Mouse (Mus musculus) hindbrain, embryonic 14.5 days (tissue): ENCODE results near the gene Rubcn. TPM values are rescaled to one million over a fixed set of nuclear protein-coding genes. Genes with fewer than 3 reads are reported as not detected.

Source experiments
- ATAC-seq: fragments of 200-750 bp; cut with Nextera tagmentation; 2 replicates; pipeline ENCODE4 v1.8.0; 2017; ENCODE audit warnings: moderate number of reproducible peaks, mild to moderate bottlenecking, moderate TSS enrichment, moderate library complexity; ENCODE audit not compliant: low FRiP score
- DNase-seq: peaks from one replicate; pipeline ENCODE4 v3.0.0-alpha.2; 2015; ENCODE audit warnings: low spot score
- H3K27ac ChIP-seq: fragments of 300-500 bp; sonication (generic); 2 replicates; pipeline ENCODE4 v1.5.1; 2014; ENCODE audit warnings: mild to moderate bottlenecking, moderate library complexity
- H3K27me3 ChIP-seq: fragments of 300-500 bp; sonication (generic); 2 replicates; pipeline ENCODE4 v1.6.1; 2014; ENCODE audit warnings: mild to moderate bottlenecking, low read length, mixed read lengths; ENCODE audit not compliant: control insufficient read depth, insufficient read depth
- H3K36me3 ChIP-seq: fragments of 300-500 bp; sonication (generic); replicated peaks from 2 replicates; pipeline ENCODE4 v1.6.1; 2014; ENCODE audit not compliant: control insufficient read depth, insufficient read depth
- H3K4me1 ChIP-seq: fragments of 300-500 bp; sonication (generic); replicated peaks from 2 replicates; pipeline ENCODE4 v1.6.1; 2014; ENCODE audit warnings: antibody characterized with exemption, low read length, mixed read lengths; ENCODE audit not compliant: control insufficient read depth, insufficient read depth
- H3K4me2 ChIP-seq: fragments of 300-500 bp; sonication (generic); replicated peaks from 2 replicates; pipeline ENCODE4 v1.6.1; 2014; ENCODE audit warnings: mild to moderate bottlenecking, moderate library complexity
- H3K4me3 ChIP-seq: fragments of 300-500 bp; sonication (generic); replicated peaks from 2 replicates; pipeline ENCODE4 v1.5.1; 2014; ENCODE audit warnings: mild to moderate bottlenecking, low read length
- H3K9ac ChIP-seq: fragments of 300-500 bp; sonication (generic); 2 replicates; pipeline ENCODE4 v1.6.1; 2014
- H3K9me3 ChIP-seq: fragments of 300-500 bp; sonication (generic); 2 replicates; pipeline ENCODE4 v1.6.1; 2016; ENCODE audit warnings: low read length; ENCODE audit not compliant: control insufficient read depth
- WGBS: fragments of 180-500 bp; shearing (Covaris S2); extraction: QIAGEN DNeasy Blood & Tissue Kit; methylation state at CpG from one replicate; pipeline ENCODE4 v1.1.7; 2014; 5-methylcytosine and 5-hydroxymethylcytosine counted together
- polyA plus RNA-seq: library from polyadenylated mRNA; unstranded; fragments of >200 nt; fragmentation: Nextera tagmentation; extraction: Ambion mirVana; gene quantifications from 2 replicates; pipeline ENCODE4 v1.2.1, GENCODE M21; 2014

Gene Rubcn
- polyA plus RNA-seq, 1 experiment from 2014 or later: 34.2 TPM

DNA sequence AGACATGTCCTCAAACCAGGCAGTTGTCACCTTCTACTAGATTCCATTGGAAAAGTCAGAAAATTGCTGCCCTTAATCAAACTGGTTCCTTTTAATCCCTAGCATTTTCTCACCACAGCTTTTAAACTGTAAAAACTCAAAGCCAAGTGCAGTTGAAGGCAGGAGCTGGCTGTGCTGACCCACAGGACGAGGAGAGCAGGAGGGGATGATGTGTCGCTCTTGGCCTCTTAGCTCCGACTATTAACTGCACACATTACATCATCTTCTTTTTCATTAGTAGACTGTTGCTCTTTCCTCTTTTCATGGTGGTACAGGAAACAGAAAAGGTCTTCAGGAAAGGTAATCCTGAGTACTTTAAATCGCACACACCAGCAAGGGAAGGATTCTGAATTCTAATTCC, 19.2 kb downstream of the Rubcn start:
- no peak overlapping the region for H3K27ac ChIP-seq
- H3K9ac ChIP-seq: no peak overlapping the region
- DNase-seq (no peak), ATAC-seq (no peak)
- H3K27me3 ChIP-seq: no peaks in the 10 kb centered on the region
- H3K36me3 ChIP-seq: peaks cover 24% of the 10 kb centered on the region
- H3K4me2 ChIP-seq: no peak overlapping the region
- WGBS: 84% methylated on average over 4 of the region's 4 CpGs
- H3K4me3 ChIP-seq: no peak overlapping the region
- H3K9me3 ChIP-seq: no peaks in the 10 kb centered on the region
- H3K4me1 ChIP-seq: no peaks in the 10 kb centered on the region

DNA sequence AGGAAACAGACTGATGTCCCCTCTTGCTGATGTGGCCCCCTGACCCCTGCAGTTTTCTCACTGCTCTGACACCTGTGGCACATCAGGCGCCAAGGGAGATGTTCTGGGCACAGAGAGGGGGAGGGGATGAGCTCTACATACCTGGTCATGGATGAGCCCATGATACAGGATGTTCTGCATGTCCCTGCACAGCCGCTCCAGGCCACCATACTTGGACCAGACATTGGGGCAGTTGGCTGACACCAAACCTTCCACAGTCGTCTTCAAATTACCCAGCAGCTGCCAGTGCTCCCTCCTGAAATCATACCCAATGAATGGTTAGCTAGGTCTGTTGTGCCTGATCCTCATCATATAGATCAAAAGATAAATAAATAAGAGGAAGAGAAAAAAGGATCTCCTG, 20.8 kb downstream of the Rubcn start:
- H3K9me3 ChIP-seq: no peaks in the 10 kb centered on the region
- H3K4me3 ChIP-seq: no peak overlapping the region
- WGBS: 94% methylated on average over 3 of the region's 3 CpGs
- H3K27ac ChIP-seq: no peak overlapping the region
- no peaks in the 10 kb centered on the region for H3K27me3 ChIP-seq
- no peaks in the 10 kb centered on the region for H3K4me1 ChIP-seq
- DNase-seq: no peak
- ATAC-seq: no peak
- no peak overlapping the region for H3K9ac ChIP-seq
- H3K4me2 ChIP-seq: no peak overlapping the region
- peaks cover 29% of the 10 kb centered on the region for H3K36me3 ChIP-seq

DNA sequence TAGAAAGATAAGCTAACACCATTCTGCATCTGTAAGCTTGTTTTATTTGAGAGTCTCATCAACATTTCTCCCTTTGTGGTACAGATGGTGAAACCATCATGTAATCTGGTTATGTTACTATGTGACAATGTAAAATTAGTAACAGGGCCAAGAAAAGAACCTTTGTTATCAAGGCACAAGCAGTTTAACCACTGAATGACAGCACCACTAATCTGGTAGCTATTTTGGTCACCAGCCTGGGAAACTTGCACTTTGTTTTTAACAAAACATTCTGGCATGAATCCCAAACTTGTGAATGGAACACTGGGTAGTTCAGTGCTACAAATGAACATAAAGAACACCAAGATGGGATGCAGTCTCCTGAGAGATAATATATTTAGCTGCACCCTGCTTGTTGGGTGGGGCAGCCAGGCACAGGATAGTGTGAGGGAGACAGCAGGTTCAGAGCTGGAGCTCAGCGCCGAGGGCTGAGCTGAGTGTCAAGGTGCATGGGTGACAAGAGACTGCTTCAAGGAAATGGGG, 23.5 kb downstream of the Rubcn start:
- H3K9me3 ChIP-seq: no peaks in the 10 kb centered on the region
- 64% methylated on average over 2 of the region's 2 CpGs for WGBS

GRCm38 (mm10) chr16:32853492-32854049, 24.0 kb downstream of the Rubcn start:
- Histone ChIP-seq H3K4me1 (no peaks in the 10 kb centered on the region), H3K4me3 (no peak overlapping the region), H3K27ac (no peak overlapping the region), H3K27me3 (no peaks in the 10 kb centered on the region), H3K4me2 (no peak overlapping the region), H3K36me3 (peaks cover 32% of the 10 kb centered on the region), H3K9ac (no peak overlapping the region), H3K9me3 (no peaks in the 10 kb centered on the region)
- 83% methylated on average over 13 of the region's 13 CpGs for WGBS
- no peak for DNase-seq
- ATAC-seq: no peak

More for the DNA sequence above, 23.5 kb downstream of the Rubcn start:
- Histone ChIP-seq H3K4me1 (no peaks in the 10 kb centered on the region), H3K9ac (no peak overlapping the region), H3K27ac (no peak overlapping the region), H3K4me2 (no peak overlapping the region), H3K36me3 (peaks cover 27% of the 10 kb centered on the region), H3K4me3 (no peak overlapping the region), H3K27me3 (no peaks in the 10 kb centered on the region)
- DNase-seq (no peak), ATAC-seq (no peak)

DNA sequence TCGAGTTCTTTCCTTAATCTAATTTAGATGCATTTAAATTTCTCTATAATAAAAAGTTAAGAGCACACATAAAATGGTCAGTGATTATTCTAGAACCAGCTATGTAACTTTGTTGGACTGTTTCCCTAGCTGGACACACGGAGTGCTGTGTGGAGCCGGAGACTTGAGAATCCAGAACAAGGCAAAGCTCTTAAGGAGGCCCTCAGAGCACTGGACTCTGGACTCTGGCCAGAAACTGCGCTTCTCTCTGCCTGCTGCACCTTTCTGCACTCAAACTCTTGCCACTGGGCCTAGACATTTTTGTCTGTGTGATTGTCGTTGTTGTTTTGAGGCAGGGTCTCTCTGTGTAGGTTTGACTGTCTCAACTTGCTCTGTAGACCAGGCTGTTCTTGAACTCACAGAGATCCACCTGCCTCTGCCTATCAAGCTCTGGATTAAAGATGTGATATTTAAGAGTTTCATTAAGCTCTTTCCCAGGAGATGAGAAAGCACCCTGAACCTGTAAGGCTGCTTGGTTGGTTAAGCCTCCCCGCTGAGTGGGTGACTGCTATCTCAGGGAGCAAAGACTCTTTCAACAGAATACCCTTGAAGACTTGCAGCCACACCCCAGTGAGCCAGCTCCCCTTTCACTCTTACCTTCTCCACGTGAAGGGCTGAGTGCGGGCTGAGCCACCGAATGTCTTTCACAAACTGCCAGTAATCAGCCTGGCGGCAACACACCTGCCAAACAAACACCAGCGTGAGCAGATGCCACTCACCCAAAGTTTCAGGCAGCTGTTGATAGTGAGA, 28.3 kb downstream of the Rubcn start:
- DNase-seq: no peak
- WGBS: 94% methylated on average over 11 of the region's 11 CpGs

DNA sequence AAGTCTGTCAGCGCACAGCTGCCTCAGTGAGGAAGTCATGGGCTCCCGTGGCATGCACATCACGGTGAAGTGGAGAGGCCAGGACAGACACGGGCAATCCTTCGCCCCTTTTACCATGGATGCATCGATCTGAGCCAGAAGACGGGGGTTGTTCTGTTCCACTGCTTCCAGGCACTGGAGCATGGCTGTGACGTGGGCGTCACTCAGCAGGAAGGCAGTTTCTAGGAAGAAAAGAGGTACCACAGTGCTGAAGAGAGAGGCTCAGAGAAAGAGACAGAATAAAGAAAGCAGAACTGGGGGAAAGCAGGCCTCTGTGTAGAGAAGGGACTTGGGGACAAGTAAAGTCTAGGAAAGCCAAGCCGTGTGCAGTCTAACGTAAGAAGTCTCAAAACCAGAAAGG, 30.5 kb downstream of the Rubcn start:
- H3K36me3 ChIP-seq: peaks cover 74% of the 10 kb centered on the region

More for the DNA sequence above, 28.3 kb downstream of the Rubcn start:
- H3K9ac ChIP-seq: no peak overlapping the region
- H3K36me3 ChIP-seq: peaks cover 61% of the 10 kb centered on the region
- H3K27me3 ChIP-seq: no peaks in the 10 kb centered on the region
- no peak overlapping the region for H3K4me3 ChIP-seq
- H3K9me3 ChIP-seq: no peaks in the 10 kb centered on the region
- H3K27ac ChIP-seq: no peak overlapping the region
- no peak overlapping the region for H3K4me2 ChIP-seq
- no peak for ATAC-seq
- no peaks in the 10 kb centered on the region for H3K4me1 ChIP-seq

DNA sequence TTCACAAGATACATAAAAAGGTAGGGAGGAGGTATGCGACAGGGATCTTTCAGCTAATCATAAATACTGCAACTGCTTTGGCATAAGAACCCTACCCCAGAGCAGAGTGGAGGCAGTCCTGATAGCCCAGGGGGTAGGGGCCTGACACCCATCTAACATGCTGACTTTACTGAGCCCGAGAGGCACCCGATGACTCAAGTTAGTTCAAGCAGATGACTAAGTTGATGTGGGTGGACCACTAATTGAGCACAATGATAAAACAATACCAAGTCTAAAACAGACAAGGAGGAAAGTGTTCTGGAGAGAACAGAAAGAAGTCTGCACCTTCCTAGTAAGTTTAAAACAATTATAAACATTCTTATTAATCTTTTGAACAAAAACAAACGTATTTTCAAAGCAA, 46.1 kb downstream of the Rubcn start:
- WGBS: 91% methylated on average over 4 of the region's 4 CpGs

More for the DNA sequence above, 30.5 kb downstream of the Rubcn start:
- Histone ChIP-seq H3K4me2 (no peak overlapping the region), H3K9ac (no peak overlapping the region), H3K27me3 (no peaks in the 10 kb centered on the region), H3K9me3 (no peaks in the 10 kb centered on the region), H3K4me1 (no peaks in the 10 kb centered on the region), H3K27ac (no peak overlapping the region), H3K4me3 (no peak overlapping the region)
- 90% methylated on average over 11 of the region's 11 CpGs for WGBS
- DNase-seq (no peak), ATAC-seq (no peak)

DNA sequence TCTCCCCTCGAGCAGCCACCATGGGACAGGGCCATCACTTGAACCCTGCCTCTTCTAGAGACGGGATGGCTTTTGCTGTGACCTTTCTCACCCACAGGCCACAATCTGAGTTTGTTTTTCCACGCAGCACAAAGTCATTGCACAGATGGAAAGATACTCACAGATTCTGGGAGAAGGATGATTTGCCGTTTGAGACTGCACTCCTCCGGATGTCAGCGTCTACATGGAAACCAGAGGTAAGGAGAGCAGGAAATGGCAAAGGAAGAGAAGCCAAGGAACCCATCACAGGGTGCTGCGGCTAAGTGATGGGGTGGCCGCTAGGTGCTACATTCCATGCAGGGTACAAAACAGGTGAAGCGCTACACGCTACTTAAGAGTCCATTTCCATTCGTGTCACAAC, 48.5 kb downstream of the Rubcn start:
- WGBS: 91% methylated on average over 11 of the region's 11 CpGs
- ATAC-seq: no peak
- peaks cover 65% of the 10 kb centered on the region for H3K36me3 ChIP-seq

More for the DNA sequence above, 46.1 kb downstream of the Rubcn start:
- no peak overlapping the region for H3K27ac ChIP-seq
- H3K9ac ChIP-seq: no peak overlapping the region
- H3K27me3 ChIP-seq: no peaks in the 10 kb centered on the region
- no peak overlapping the region for H3K4me2 ChIP-seq
- no peak overlapping the region for H3K4me3 ChIP-seq
- H3K9me3 ChIP-seq: no peaks in the 10 kb centered on the region
- DNase-seq: no peak
- ATAC-seq: no peak
- peaks cover 67% of the 10 kb centered on the region for H3K36me3 ChIP-seq
- no peaks in the 10 kb centered on the region for H3K4me1 ChIP-seq

GRCm38 (mm10) chr16:32826521-32826920, 51.0 kb downstream of the Rubcn start:
- WGBS: 97% methylated on average over 11 of the region's 11 CpGs
- Histone ChIP-seq H3K4me3 (no peak overlapping the region), H3K4me1 (no peaks in the 10 kb centered on the region), H3K27me3 (no peaks in the 10 kb centered on the region), H3K9ac (no peak overlapping the region), H3K27ac (no peak overlapping the region), H3K9me3 (no peaks in the 10 kb centered on the region), H3K36me3 (peaks cover 82% of the 10 kb centered on the region), H3K4me2 (no peak overlapping the region)
- no peak for DNase-seq
- no peak for ATAC-seq

More for the DNA sequence above, 48.5 kb downstream of the Rubcn start:
- Histone ChIP-seq H3K4me1 (no peaks in the 10 kb centered on the region), H3K9ac (no peak overlapping the region), H3K9me3 (no peaks in the 10 kb centered on the region), H3K4me3 (no peak overlapping the region), H3K27me3 (no peaks in the 10 kb centered on the region), H3K27ac (no peak overlapping the region), H3K4me2 (no peak overlapping the region)
- DNase-seq: no peak
